Mouse (Mus musculus) ES-Bruce4 (cell line): ENCODE data around the gene Mrps27. TPM values are rescaled to one million over a fixed set of nuclear protein-coding genes. Genes with fewer than 3 reads are reported as not detected.

Experiments used
- H3K27ac ChIP-seq: 2 replicates; pipeline ENCODE4 v1.5.1; 2012; ENCODE audit warnings: low read length, inconsistent platforms; ENCODE audit not compliant: insufficient read depth
- H3K27me3 ChIP-seq: 2 replicates; pipeline ENCODE4 v1.6.1; 2012; ENCODE audit warnings: mild to moderate bottlenecking, low read length, inconsistent platforms; ENCODE audit not compliant: control insufficient read depth, poor library complexity, insufficient read depth, severe bottlenecking
- H3K36me3 ChIP-seq: 2 replicates; pipeline ENCODE4 v1.6.1; 2012; ENCODE audit warnings: inconsistent platforms, mild to moderate bottlenecking, low read length, moderate library complexity; ENCODE audit not compliant: control insufficient read depth, poor library complexity, insufficient read depth, severe bottlenecking
- H3K4me1 ChIP-seq: one replicate; pipeline ENCODE4 v1.8.1; 2011; ENCODE audit warnings: low read length; ENCODE audit not compliant: control insufficient read depth, insufficient read depth
- H3K4me3 ChIP-seq: 2 replicates; pipeline ENCODE4 v1.5.1; 2011; ENCODE audit warnings: low read depth, mild to moderate bottlenecking, low read length
- H3K9ac ChIP-seq: 2 replicates; pipeline ENCODE4 v1.6.1; 2012; ENCODE audit warnings: low read depth, mild to moderate bottlenecking, inconsistent platforms; ENCODE audit not compliant: poor library complexity, severe bottlenecking
- H3K9me3 ChIP-seq: replicated peaks from 2 replicates; pipeline ENCODE4 v1.6.1; 2012; ENCODE audit warnings: mild to moderate bottlenecking, low read length, inconsistent platforms; ENCODE audit not compliant: control insufficient read depth, poor library complexity, insufficient read depth, severe bottlenecking
- CTCF ChIP-seq: IDR thresholded peaks from one replicate; pipeline ENCODE4 v1.8.1; 2011; ENCODE audit warnings: low read depth, low read length
- EP300 ChIP-seq: IDR thresholded peaks from 2 replicates; pipeline ENCODE4 v1.6.1; 2011; ENCODE audit warnings: low read depth, low read length; ENCODE audit not compliant: insufficient read depth
- POLR2A ChIP-seq: IDR thresholded peaks from one replicate; pipeline ENCODE4 v1.8.1; 2011; ENCODE audit warnings: low read length; ENCODE audit not compliant: insufficient read depth
- polyA plus RNA-seq: library from polyadenylated mRNA; stranded (reverse); fragments of >200 nt; gene quantifications from 2 replicates; pipeline ENCODE4 v1.2.4, GENCODE M21; 2011; ENCODE audit warnings: low read depth; ENCODE audit not compliant: missing spikeins, insufficient read depth, insufficient read length

Mrps27 gene
- polyA plus RNA-seq, 1 experiment = 63.1 TPM

GRCm38 (mm10) chr13:99433068-99434008, 88.8 kb downstream of the Mrps27 start:
- Histone ChIP-seq H3K27me3 (no peaks in the 10 kb centered on the region), H3K36me3 (no peaks in the 10 kb centered on the region), H3K4me3 (no peak overlapping the region), H3K9ac (no peak overlapping the region), H3K4me1 (no peaks in the 10 kb centered on the region), H3K9me3 (no peaks in the 10 kb centered on the region), H3K27ac (no peak overlapping the region)
- TF ChIP-seq POLR2A = no peak
- no peak for TF ChIP-seq EP300

DNA sequence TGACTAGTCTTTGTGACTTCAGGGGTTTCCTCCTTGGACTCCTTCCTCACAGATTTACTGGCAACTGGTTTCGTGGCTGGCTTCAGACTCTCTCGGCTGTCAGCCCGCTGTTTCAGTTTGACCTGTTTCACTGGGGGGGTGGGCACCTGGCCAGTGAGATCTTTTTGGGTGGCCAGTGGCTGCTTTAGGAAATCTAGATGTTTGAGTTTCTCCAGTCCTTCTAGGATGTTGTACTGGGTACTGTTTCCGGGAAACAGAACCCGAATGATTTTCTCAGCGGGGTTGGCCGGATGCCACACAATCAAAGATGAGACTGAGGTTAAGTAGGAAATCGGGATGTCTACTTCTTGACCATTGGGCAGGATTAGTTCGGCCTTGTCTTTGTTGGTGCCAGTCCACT, 89.9 kb downstream of the Mrps27 start:
- Histone ChIP-seq H3K36me3 (no peaks in the 10 kb centered on the region), H3K9ac (no peak overlapping the region), H3K27ac (no peak overlapping the region), H3K27me3 (no peaks in the 10 kb centered on the region), H3K4me3 (no peak overlapping the region), H3K9me3 (no peaks in the 10 kb centered on the region), H3K4me1 (no peaks in the 10 kb centered on the region)
- no peak for TF ChIP-seq EP300
- no peak for TF ChIP-seq CTCF
- TF ChIP-seq POLR2A = no peak

- H3K27ac ChIP-seq = no peak overlapping the region
- no peaks in the 10 kb centered on the region for H3K4me1 ChIP-seq
- H3K27me3 ChIP-seq = no peaks in the 10 kb centered on the region
- peaks cover 4% of the 10 kb centered on the region; the same call in 1 of the 2 replicates for H3K36me3 ChIP-seq
- no peak overlapping the region for H3K9ac ChIP-seq
- no peak for TF ChIP-seq CTCF
- no peak for TF ChIP-seq POLR2A
- TF ChIP-seq EP300 = no peak
- H3K9me3 ChIP-seq = no peaks in the 10 kb centered on the region
- no peak overlapping the region for H3K4me3 ChIP-seq
Measured at GRCm38 (mm10) chr13:99437051-99437450, 92.5 kb downstream of the Mrps27 start.

DNA sequence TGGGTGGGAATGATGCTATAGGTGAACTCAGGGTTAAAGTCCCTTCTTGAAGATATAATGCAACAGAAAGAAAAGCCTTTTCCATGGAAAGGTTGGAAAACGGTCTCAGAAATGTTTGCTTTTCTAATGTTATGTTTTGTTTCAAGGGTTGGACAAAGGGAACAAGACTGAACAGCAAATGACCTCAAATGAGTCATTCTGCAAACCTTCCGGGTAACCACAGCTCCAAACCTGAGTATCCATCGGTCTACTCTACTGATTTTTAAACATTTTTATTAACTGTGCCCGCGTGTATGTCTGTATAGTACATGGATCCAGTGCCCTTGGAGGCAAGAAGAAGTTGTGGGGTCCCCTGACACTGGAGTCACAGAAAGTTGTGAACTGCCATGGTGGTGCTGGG, 94.8 kb downstream of the Mrps27 start:
- H3K27ac ChIP-seq = no peak overlapping the region
- H3K36me3 ChIP-seq = peaks cover 4% of the 10 kb centered on the region; the same call in 1 of the 2 replicates
- H3K9ac ChIP-seq = no peak overlapping the region
- no peaks in the 10 kb centered on the region for H3K9me3 ChIP-seq
- TF ChIP-seq POLR2A (no peak), CTCF (no peak), EP300 (no peak)
- H3K27me3 ChIP-seq = no peaks in the 10 kb centered on the region
- H3K4me3 ChIP-seq = no peak overlapping the region
- H3K4me1 ChIP-seq = no peaks in the 10 kb centered on the region

DNA sequence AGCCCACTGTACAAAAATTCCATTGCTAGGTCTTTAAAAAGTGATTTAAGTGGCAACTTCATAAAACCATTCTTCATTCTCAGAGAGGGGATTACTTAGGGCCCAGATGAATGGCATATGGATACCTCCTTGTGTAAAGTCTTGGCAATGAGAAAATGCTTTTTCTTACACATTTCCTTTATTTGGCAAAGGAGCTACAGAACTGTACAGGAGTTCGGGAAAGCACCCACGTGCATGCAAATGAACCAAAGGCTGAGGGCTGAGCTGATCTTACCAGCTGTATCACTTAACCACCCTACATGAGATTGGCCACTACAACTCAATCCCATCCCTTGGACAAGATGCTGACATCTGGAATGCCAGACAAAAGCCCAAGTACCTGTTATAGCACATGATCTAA, 95.6 kb downstream of the Mrps27 start:
- Histone ChIP-seq H3K4me3 (no peak overlapping the region), H3K27me3 (no peaks in the 10 kb centered on the region), H3K36me3 (peaks cover 4% of the 10 kb centered on the region; the same call in 1 of the 2 replicates), H3K9ac (no peak overlapping the region), H3K4me1 (no peaks in the 10 kb centered on the region), H3K9me3 (no peaks in the 10 kb centered on the region), H3K27ac (no peak overlapping the region)
- no peak for TF ChIP-seq CTCF
- TF ChIP-seq POLR2A = no peak
- no peak for TF ChIP-seq EP300

GRCm38 (mm10) chr13:99441700-99442433, 97.3 kb downstream of the Mrps27 start:
- H3K4me3 ChIP-seq = no peak overlapping the region
- no peaks in the 10 kb centered on the region for H3K9me3 ChIP-seq
- no peak overlapping the region for H3K9ac ChIP-seq
- no peaks in the 10 kb centered on the region for H3K27me3 ChIP-seq
- peaks cover 4% of the 10 kb centered on the region; the same call in 1 of the 2 replicates for H3K36me3 ChIP-seq
- H3K4me1 ChIP-seq = peaks cover 3% of the 10 kb centered on the region
- no peak overlapping the region for H3K27ac ChIP-seq
- TF ChIP-seq EP300 = no peak
- no peak for TF ChIP-seq POLR2A
- TF ChIP-seq CTCF = no peak
